Mouse (Mus musculus) neural tube, postnatal 0 days (tissue): ENCODE results near the gene Fundc1. TPM values are rescaled to one million over a fixed set of nuclear protein-coding genes. Genes with fewer than 3 reads are reported as not detected.

Source experiments
- polyA plus RNA-seq: library from polyadenylated mRNA; unstranded; fragments of >200 nt; fragmentation: Nextera tagmentation; extraction: Ambion mirVana; gene quantifications from 2 replicates; pipeline ENCODE4 v1.2.1, GENCODE M21; 2015

Gene Fundc1
- 52.0 and 56.3 TPM in 2 replicates for polyA plus RNA-seq

DNA sequence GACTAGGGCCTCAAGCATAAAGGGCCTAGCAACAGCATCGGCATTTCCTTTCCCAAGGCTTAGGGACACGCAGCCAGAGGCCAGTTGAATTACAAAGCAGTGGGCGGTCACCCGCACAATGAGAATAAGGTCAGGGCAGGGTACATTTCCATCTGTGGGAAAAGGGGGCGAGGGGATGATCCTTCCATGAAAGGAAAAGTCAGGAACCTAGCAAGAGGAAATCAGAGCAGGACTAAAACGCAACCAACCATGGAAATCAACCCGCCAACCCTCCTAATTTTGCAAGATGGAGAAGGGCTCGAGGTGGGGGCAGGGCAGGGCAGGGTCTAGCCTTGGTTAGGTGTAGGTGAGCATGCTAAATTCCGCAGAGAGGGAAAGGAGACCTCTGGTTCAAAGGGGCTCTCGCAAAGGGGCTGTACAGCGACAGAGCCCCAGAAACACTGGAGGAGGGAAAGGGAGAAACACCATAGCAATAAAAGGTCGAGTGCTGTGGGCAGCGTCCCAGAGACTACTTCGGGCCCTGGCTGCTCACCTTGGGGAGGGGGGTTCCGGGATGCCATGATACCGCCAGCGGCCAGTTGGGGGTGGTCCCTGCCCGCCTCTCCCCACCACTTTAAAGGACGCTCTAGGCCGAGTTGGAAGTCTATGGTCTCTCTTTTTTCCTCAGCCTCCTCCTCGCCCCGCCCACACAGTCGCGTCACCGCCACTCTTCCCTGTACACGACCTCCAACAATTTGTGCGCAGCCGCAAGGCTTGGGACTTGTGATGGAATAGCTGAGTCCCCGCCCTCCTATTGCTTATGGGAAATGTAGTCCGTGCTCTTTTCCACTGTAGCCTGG, at the start of gene Fundc1:
Fundc1 (minus strand) TSS at position 705 of the 839 bp plus-strand sequence.

